Mouse (Mus musculus) neural tube, embryonic 10.5 days (tissue): ENCODE data around the gene Lce1i.
"Not testable (repeated sequence)": the region's sequence is repeated elsewhere in the genome, so short reads cannot be mapped to it uniquely, and the experiment has no call there.

Source experiments
- DNase-seq: peaks from one replicate; pipeline ENCODE4 v3.0.0-alpha.2; 2017; ENCODE audit warnings: low spot score; ENCODE audit errors: extremely low spot score

Lce1i gene

GRCm38 (mm10) chr3:92778799-92779198 is at the start of gene Lce1i:
Gene Lce1i (minus strand): TSS chr3:92778899.
- DNase-seq, result no peak

GRCm38 (mm10) chr3:92827108-92827507 is 48.4 kb upstream of the Lce1i start, which contains the start of gene Kprp:
Gene Kprp (minus strand): TSS chr3:92827247.
- DNase-seq, result no peak

GRCm38 (mm10) chr3:92825808-92826207 is 47.1 kb upstream of the Lce1i start:
- no peak for DNase-seq

- DNase-seq, result not testable (repeated sequence)
Measured at GRCm38 (mm10) chr3:92816036-92816435, 37.3 kb upstream of the Lce1i start.

GRCm38 (mm10) chr3:92815581-92815980 is 36.9 kb upstream of the Lce1i start:
- DNase-seq, result no peak

- no peak for DNase-seq
Measured at GRCm38 (mm10) chr3:92807791-92808190, 29.1 kb upstream of the Lce1i start, which contains the start of gene Lce1k. Gene Lce1k (minus strand): TSS chr3:92807891.

GRCm38 (mm10) chr3:92790414-92790813 is 11.7 kb upstream of the Lce1i start, which contains the start of gene Lce1j:
Gene Lce1j (minus strand): TSS chr3:92790514.
- DNase-seq, result no peak

- DNase-seq, result no peak
Measured at GRCm38 (mm10) chr3:92771573-92771972, 7.1 kb downstream of the Lce1i start.

- DNase-seq, result no peak
Measured at GRCm38 (mm10) chr3:92764965-92765364, 13.7 kb downstream of the Lce1i start, which contains the start of gene Lce1h. Gene Lce1h (minus strand): TSS chr3:92765065.

- DNase-seq, result no peak
Measured at GRCm38 (mm10) chr3:92753197-92753596, 25.5 kb downstream of the Lce1i start.

GRCm38 (mm10) chr3:92752238-92752637 is 26.5 kb downstream of the Lce1i start, which contains the start of gene Lce1g:
Gene Lce1g (minus strand): TSS chr3:92752338.
- DNase-seq, result no peak

- DNase-seq, result no peak
Measured at GRCm38 (mm10) chr3:92738996-92739395, 39.7 kb downstream of the Lce1i start, which contains the start of gene Gm38119. Gene Gm38119 (minus strand): TSS chr3:92739096.
